Mouse (Mus musculus): Measurements from ENCODE around the gene Aven. TPM values are rescaled to one million over a fixed set of nuclear protein-coding genes. Genes with fewer than 3 reads are reported as not detected.
A peak's percentile ranks its signal among the peaks of the same experiment; 100 is the strongest.
"Not testable (repeated sequence)": the region's sequence is repeated elsewhere in the genome, so short reads cannot be mapped to it uniquely, and the experiment has no call there.

Aven gene
- 1 to 10 TPM in 23 of 26 experiments, under 1 TPM in 3; 0.82 to 3.4 (median 2.0) TPM for total RNA-seq (2018; cell fraction: chromatin; rRNA removed)
- total RNA-seq (2018; cell fraction: cytosol; rRNA removed) = 10 to 100 TPM in 5 of 26 experiments, 1 to 10 TPM in 21; 4.2 to 13.6 (median 8.4) TPM
- 1 to 10 TPM; 1.2 to 7.5 (median 2.9) TPM for total RNA-seq (2018; cell fraction: nucleus; rRNA removed)
- 6.6 to 10.9 TPM (median 10.6 TPM) in 3 replicates for polyA plus RNA-seq (2018)

DNA sequence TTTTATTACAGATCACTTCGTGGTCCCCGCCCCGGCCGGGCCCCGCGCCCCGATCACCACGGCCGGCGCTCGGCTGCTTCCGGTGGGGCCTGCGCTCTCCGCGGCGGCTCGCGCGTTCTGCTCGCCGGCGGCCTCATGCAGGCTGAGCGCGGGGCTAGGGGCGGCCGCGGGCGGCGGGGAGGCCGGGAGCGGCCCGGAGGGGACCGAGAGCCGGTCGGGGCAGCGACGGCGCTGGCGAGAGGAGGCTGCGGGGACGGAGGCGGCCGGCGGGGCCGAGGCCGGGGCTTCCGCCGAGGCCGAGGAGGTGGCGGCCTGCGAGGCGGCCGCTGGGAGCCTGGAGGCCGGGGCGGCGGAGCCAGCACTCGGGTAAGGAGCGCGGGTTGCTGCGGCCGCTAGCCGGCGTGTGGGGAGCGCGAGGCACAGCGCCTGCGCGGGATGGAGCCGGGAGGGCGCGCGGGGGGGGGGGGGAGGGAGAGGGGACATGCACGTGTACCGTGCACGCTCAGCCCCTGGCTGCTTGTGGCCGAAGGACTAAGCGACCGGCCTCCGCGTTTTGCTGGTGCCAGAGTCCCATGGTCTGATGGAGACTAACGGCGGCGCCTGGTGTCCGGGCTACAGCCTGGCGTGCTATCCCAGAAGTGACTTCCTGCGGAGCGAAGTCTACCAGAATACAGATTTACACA lies at the start of gene Aven:
Aven (plus strand) TSS at position 109 of the 683 bp plus-strand sequence.
- peak within 1 kb of the TSS; percentile 48 for H3K4me3 ChIP-seq (ENCODE audit: inconsistent target)

DNA sequence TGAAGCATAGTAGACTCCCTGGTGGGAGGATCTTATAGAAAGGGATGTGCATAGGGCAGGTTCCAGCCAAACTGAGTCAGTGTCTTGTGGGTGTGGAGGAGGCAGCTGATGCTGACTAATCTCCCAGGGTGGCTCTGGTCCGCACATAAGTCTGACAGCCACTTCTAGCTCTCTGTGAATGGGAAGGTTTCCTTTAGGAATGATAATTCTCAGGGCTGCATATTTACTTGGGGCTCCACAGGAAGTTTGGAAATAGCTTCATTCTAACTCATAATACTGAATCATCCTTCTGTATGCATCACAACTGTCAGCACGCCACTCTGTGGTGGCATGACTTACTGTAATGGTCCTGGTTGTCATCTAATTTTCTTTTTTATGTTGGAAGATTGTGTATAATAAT lies 49.3 kb upstream of the Aven start:
- WGBS (ENCODE audit: missing documents) = 44% methylated on average over 2 of the region's 2 CpGs
- peak overlapping the region; percentile 66 for H3K27ac ChIP-seq

More for the DNA sequence above, at the start of gene Aven:
- H3K79me2 ChIP-seq (ENCODE audit: inconsistent target) = no peaks in the 10 kb centered on the region
- no peaks in the 10 kb centered on the region for H3K36me3 ChIP-seq (ENCODE audit: inconsistent target)
- 1% methylated on average over 64 of the region's 87 CpGs for WGBS (ENCODE audit: missing documents)
- peak within 1 kb of the TSS; percentile 48 for H3K27ac ChIP-seq

DNA sequence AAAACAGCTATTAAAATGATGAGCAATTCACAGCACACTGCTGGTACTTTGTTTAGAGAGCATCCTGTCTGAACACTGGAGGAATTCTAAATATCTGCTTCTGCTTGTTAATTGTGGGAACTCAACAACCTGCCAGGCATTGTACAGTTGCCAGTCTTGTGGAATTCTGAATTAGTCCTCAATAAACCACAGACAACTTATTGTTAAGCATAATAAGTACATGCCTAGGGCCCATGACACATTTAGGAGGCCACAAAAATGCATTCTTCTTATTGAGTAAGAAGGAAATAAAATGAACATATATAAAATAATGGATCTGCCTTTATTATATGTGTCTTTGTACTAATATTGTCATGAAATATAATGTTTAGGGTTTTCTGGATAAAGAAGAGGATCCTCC lies 47.3 kb upstream of the Aven start:
- Histone ChIP-seq H3K4me3 (ENCODE audit: inconsistent target) (no peak overlapping the region), H3K36me3 (ENCODE audit: inconsistent target) (no peaks in the 10 kb centered on the region), H3K79me2 (ENCODE audit: inconsistent target) (no peaks in the 10 kb centered on the region), H3K27ac (no peak overlapping the region)

More for the DNA sequence above, 49.3 kb upstream of the Aven start:
- H3K4me3 ChIP-seq (ENCODE audit: inconsistent target) = no peak overlapping the region
- H3K79me2 ChIP-seq (ENCODE audit: inconsistent target) = no peaks in the 10 kb centered on the region
- no peaks in the 10 kb centered on the region for H3K36me3 ChIP-seq (ENCODE audit: inconsistent target)

DNA sequence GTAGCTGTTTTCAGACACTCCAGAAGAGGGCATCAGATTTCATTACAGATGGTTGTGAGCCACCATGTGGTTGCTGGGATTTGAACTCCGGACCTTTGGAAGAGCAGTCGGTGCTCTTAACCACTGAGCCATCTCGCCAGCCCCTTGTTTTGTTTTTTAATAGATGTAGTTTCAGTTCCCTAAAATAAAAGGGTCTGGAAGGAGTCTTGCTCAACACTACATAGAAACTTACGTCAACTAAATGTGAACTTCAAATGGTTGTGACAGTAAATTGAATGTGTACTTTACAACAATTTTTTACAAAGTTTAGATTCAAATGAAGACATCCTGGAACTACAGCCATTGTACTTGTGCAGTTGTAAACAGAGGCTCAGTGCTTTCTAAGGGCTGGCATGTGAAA lies 44.7 kb upstream of the Aven start:
- H3K79me2 ChIP-seq (ENCODE audit: inconsistent target); H3K36me3 ChIP-seq (ENCODE audit: inconsistent target); H3K4me3 ChIP-seq (ENCODE audit: inconsistent target): not testable (repeated sequence)
- 4% methylated on average over 3 of the region's 4 CpGs for WGBS (ENCODE audit: missing documents)
- H3K27ac ChIP-seq = peak overlapping the region; percentile 91

DNA sequence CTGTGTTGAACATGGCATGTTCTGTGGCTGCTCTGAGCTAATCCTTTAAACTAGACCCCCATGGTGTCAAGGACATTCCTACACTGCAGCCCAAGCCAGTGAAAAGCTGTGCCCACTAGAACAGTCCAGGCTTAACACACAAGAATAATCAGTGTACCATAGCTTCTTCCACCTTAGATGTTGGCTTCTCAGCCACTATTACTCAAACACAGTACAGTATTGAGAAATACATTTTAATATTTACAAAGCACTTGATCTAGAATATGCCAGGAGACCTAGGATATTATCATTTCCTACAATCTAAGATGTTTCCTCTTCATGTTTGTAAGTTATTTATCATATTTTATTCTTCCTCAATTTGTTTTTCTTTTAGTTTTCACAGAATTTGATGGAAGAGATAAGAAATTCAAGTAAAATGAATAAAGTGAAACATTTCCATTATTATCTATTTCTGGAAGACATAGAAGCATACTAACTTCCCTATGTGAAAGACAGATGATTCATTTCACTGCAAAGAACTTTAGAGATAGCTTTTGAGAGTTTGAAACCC lies 44.2 kb upstream of the Aven start:
- Histone ChIP-seq H3K4me3 (ENCODE audit: inconsistent target) (no peak overlapping the region), H3K79me2 (ENCODE audit: inconsistent target) (no peaks in the 10 kb centered on the region), H3K27ac (peak overlapping the region; percentile 91), H3K36me3 (ENCODE audit: inconsistent target) (no peaks in the 10 kb centered on the region)

DNA sequence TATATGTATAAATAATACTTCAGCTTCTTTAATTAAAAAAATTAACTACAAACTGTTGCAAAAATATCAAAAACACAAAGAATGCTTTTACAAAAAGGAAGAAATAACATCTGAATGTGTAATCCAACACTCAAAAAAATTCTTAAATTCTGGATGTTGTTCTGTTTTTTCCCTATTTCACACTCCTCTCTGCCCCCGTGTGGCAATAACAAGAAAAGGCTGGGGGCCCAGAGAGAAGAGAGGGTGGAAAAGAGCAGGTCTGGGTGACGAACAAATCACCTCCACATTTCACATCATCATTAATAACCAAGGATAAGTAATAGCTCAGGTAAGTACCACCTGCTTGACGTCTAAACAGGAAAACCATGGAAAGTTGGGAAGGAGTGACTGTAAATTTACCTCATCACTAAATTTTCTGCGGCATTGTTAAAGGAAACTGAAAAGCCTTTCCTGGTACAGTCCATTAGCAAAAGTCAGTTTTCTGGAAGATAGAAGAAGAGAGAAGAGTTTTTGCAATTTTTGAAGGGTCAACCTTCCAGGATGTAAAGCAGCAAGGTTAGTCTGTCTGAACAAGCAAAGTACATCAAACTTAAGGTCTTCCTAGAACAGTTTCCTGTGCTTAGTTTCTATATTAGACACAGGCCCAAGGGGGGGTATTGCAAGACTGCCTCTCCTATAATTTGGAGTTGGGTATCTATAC lies 43.0 kb upstream of the Aven start:
- H3K4me3 ChIP-seq (ENCODE audit: inconsistent target) = no peak overlapping the region
- WGBS (ENCODE audit: missing documents) = 31% methylated on average over 4 of the region's 4 CpGs

DNA sequence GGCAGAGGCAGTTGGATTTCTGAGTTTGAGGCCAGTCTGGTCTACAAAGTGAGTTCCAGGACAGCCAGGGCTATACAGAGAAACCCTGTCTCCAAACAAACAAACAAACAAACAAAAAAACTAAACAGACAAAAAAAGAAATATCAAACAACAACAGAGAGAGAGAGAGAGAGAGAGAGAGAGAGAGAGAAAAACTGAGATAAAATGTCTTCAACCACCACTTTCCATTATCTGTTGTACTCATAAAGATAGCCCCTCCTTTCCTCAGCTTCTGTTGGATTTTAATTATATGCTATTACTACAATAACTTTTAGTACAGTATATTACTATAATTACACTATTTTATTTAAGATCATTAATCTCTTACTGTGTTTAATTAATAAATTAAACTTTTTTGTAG lies 40.3 kb upstream of the Aven start:
- not testable (repeated sequence) for H3K27ac ChIP-seq; H3K36me3 ChIP-seq (ENCODE audit: inconsistent target)
- H3K79me2 ChIP-seq (ENCODE audit: inconsistent target) = peaks cover 27% of the 10 kb centered on the region

More for the DNA sequence above, 43.0 kb upstream of the Aven start:
- no peaks in the 10 kb centered on the region for H3K79me2 ChIP-seq (ENCODE audit: inconsistent target)
- H3K27ac ChIP-seq = no peak overlapping the region; the same call in 1 of the 2 replicates
- H3K36me3 ChIP-seq (ENCODE audit: inconsistent target) = no peaks in the 10 kb centered on the region

DNA sequence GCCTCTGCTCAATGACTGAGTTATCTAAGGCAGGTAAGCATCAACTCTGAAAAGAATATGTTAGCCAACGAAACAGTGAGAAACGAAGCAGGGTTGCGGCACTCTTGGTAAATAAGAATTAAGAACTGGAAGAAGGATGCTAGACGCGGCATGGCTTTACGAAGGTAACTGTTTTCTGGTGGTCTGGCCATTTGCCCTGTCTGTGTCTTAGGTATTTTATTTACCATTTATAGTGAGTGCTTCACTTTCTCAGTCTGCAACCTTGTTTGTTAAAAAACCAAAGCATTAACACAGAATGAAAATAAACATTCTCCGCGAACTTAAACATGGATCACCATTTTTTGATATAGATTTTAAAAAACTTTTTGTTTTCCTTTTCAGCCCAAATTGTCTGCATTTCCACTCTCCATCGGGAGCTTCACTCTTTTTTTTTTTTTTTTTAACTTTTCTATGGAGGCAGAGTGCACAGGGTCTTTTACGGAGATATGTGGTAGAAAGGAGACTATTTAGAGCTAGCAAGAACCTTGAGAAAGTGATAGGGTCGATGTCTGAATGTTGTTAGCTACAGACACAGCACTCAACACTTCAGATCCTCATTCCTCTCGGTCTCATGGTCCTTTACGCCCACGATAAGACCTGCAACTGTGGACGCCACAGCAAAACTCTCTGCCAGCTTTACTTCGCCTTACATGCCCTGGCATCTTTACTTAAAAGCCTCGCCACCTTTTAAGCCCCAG lies 38.5 kb upstream of the Aven start:
- Histone ChIP-seq H3K36me3 (ENCODE audit: inconsistent target) (peaks cover 7% of the 10 kb centered on the region; the same call in 1 of the 2 replicates), H3K79me2 (ENCODE audit: inconsistent target) (peaks cover 44% of the 10 kb centered on the region), H3K27ac (peak overlapping the region; percentile 80), H3K4me3 (ENCODE audit: inconsistent target) (peak overlapping the region; percentile 99)
- WGBS (ENCODE audit: missing documents) = 32% methylated on average over 17 of the region's 17 CpGs

More for the DNA sequence above, 40.3 kb upstream of the Aven start:
- not testable (repeated sequence) for H3K4me3 ChIP-seq (ENCODE audit: inconsistent target)

DNA sequence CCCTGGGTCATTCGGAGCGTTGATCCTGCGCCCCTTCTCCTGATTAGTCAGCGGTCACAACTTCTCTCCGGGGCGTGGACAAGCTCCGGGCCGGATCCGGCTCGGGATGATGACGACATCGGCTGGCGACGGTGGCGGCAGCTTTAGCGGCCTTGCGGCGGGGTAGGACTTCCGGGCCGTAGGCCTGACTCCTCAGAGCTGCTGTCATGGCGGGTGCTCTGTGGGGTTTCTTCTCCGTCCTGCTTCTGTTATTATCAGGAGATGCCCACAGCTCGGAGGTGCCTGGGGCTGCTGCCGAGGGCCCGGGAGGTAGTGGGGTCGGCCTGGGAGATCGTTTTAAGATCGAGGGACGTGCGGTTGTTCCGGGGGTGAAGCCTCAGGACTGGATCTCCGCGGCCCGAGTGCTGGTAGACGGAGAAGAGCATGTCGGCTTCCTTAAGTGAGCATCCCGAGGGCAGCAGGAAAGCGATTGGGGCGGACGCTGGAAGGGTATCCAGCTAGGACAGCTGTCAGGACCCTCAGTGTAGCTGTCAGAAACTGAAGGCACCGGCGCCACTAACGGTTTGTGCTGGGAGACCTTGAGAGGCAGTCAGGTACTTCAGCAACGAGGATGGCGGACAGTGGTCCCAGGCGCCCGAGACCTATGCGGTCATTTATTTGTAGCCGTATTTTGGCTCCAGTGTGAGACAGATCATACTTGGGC lies 37.8 kb upstream of the Aven start, which contains the start of gene Emc7:
Emc7 (plus strand) TSS at position 136 of the 703 bp plus-strand sequence.
- WGBS (ENCODE audit: missing documents) = 0% methylated on average over 49 of the region's 49 CpGs
- H3K4me3 ChIP-seq (ENCODE audit: inconsistent target) = peak within 1 kb of the TSS; percentile 99
- H3K79me2 ChIP-seq (ENCODE audit: inconsistent target) = peaks cover 52% of the 10 kb centered on the region
- peak within 1 kb of the TSS; percentile 80 for H3K27ac ChIP-seq
- H3K36me3 ChIP-seq (ENCODE audit: inconsistent target) = peaks cover 14% of the 10 kb centered on the region

DNA sequence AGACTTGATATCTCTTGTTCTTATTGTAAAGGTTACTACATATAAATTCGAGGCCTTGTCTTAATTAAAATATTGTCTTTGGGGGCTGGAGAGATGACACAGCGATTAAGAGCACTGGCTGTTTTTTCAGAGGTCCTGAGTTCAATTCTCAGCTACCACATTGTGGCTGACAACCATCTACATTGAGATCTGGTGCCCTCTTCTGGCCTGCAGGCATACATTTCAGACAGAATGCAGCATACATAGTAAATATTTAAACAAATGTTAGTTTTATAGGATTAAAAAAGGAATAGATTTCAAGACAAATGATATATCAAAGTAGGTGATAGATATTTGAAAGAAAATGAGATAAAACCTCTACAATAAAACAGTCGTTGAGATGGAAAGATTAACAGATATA lies 32.2 kb upstream of the Aven start:
- H3K36me3 ChIP-seq (ENCODE audit: inconsistent target) = peaks cover 45% of the 10 kb centered on the region
- WGBS (ENCODE audit: missing documents) = 92% methylated on average over 3 of the region's 3 CpGs
- peaks cover 61% of the 10 kb centered on the region for H3K79me2 ChIP-seq (ENCODE audit: inconsistent target)
- H3K27ac ChIP-seq = no peak overlapping the region
- H3K4me3 ChIP-seq (ENCODE audit: inconsistent target) = no peak overlapping the region

DNA sequence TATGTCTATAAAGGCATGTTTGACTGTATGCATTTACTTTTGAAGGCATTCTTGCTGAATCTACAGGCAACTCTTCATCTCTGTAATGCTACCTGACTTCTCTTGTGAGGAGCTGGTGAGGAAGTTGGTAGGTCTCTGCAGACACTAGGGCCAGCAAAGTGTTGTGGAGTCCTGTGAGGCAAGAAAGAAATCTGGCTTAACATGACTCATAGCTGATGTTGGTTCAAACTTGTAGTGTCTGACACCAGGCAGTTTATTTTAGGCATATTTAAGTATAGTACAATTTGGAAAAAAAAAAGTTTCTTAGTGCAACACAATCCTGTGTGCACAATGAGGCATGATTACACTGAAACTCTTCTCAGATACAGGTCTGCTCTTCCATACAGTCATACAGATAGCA lies 23.2 kb upstream of the Aven start:
- H3K4me3 ChIP-seq (ENCODE audit: inconsistent target) = no peak overlapping the region
- peaks cover 27% of the 10 kb centered on the region for H3K36me3 ChIP-seq (ENCODE audit: inconsistent target)
- no peak overlapping the region for H3K27ac ChIP-seq
- no peaks in the 10 kb centered on the region for H3K79me2 ChIP-seq (ENCODE audit: inconsistent target)

DNA sequence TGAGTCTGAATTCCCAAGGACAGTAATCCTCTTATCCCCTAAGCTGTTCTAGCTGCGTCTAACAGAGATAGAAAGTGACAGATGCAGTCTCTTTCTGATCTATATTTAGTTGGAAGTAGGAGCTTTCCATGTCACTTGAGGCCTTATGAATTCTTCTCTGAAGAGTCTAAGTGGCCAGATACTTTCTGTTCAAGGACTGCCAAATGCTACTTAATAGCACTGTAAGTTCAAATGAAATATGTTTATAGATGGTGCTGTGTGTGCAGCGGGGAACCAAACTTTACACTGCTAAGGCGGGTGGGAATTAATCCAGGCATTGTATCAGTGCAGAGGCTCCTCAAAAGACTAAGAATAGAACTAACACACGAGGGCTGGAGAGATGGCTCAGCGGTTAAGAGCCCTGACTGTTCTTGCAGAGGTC lies 21.8 kb upstream of the Aven start:
- Histone ChIP-seq H3K79me2 (ENCODE audit: inconsistent target) (no peaks in the 10 kb centered on the region), H3K36me3 (ENCODE audit: inconsistent target) (peaks cover 17% of the 10 kb centered on the region), H3K27ac (no peak overlapping the region), H3K4me3 (ENCODE audit: inconsistent target) (no peak overlapping the region)
- 92% methylated on average over 5 of the region's 5 CpGs for WGBS (ENCODE audit: missing documents)

DNA sequence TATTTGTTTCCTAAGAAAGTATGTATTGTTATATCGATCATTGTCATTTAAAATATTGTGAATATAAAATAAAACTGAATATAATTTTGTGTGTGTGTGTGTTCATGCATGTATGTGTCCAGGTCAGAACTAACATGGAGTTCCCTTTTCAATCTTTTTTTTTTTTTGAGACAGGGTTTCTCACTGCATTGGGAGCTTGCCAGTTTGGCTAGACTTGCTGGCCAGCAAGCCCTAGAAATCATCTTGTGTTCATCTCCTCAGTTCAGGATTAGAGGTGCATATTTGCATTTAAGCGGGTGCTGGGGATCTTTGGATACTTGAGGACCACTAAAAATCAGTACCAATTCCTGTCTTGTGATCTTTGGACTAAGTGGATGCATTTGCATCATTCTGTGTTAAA lies 20.7 kb upstream of the Aven start:
- Histone ChIP-seq H3K27ac (no peak overlapping the region), H3K79me2 (ENCODE audit: inconsistent target) (no peaks in the 10 kb centered on the region), H3K4me3 (ENCODE audit: inconsistent target) (no peak overlapping the region), H3K36me3 (ENCODE audit: inconsistent target) (peaks cover 13% of the 10 kb centered on the region)
- WGBS (ENCODE audit: missing documents) = 91% methylated on average over 2 of the region's 2 CpGs
